Mouse (Mus musculus) lung, embryonic 16.5 days (tissue): Measurements from ENCODE around the gene Gm6096. TPM values are rescaled to one million over a fixed set of nuclear protein-coding genes. Genes with fewer than 3 reads are reported as not detected.

Experiments
- ATAC-seq: fragments of 200-750 bp; cut with Nextera tagmentation; 2 replicates; pipeline ENCODE4 v1.8.0; 2017; ENCODE audit warnings: low read depth, mild to moderate bottlenecking, moderate library complexity
- H3K27ac ChIP-seq: fragments of 300-500 bp; sonication (generic); 2 replicates; pipeline ENCODE4 v1.5.1; 2014; ENCODE audit warnings: mild to moderate bottlenecking, control low read depth, low read length
- H3K27me3 ChIP-seq: fragments of 300-500 bp; sonication (generic); 2 replicates; pipeline ENCODE4 v1.6.1; 2014; ENCODE audit warnings: low read depth, low read length, mixed read lengths; ENCODE audit not compliant: control insufficient read depth, insufficient read depth
- H3K36me3 ChIP-seq: fragments of 300-500 bp; sonication (generic); 2 replicates; pipeline ENCODE4 v1.6.1; 2014; ENCODE audit warnings: low read length; ENCODE audit not compliant: control insufficient read depth, insufficient read depth
- H3K4me1 ChIP-seq: fragments of 300-500 bp; sonication (generic); replicated peaks from 2 replicates; pipeline ENCODE4 v1.6.1; 2014; ENCODE audit warnings: low read length, mixed read lengths; ENCODE audit not compliant: control insufficient read depth, insufficient read depth
- H3K4me2 ChIP-seq: fragments of 300-500 bp; sonication (generic); 2 replicates; pipeline ENCODE4 v1.6.1; 2014; ENCODE audit warnings: low read depth, low read length, control low read depth
- H3K4me3 ChIP-seq: fragments of 300-500 bp; sonication (generic); 2 replicates; pipeline ENCODE4 v1.5.1; 2014; ENCODE audit warnings: mild to moderate bottlenecking, low read length, control low read depth
- H3K9ac ChIP-seq: fragments of 300-500 bp; sonication (generic); 2 replicates; pipeline ENCODE4 v1.6.1; 2014; ENCODE audit warnings: low read length, control low read depth
- H3K9me3 ChIP-seq: fragments of 300-500 bp; sonication (generic); 2 replicates; pipeline ENCODE4 v1.6.1; 2016; ENCODE audit warnings: low read length; ENCODE audit not compliant: control insufficient read depth
- WGBS: fragments of 180-500 bp; shearing (Covaris S2); extraction: QIAGEN DNeasy Blood & Tissue Kit; methylation state at CpG from one replicate; pipeline ENCODE4 v1.1.7; 2014; 5-methylcytosine and 5-hydroxymethylcytosine counted together
- polyA plus RNA-seq: library from polyadenylated mRNA; unstranded; fragments of >200 nt; fragmentation: Nextera tagmentation; extraction: Ambion mirVana; gene quantifications from 2 replicates; pipeline ENCODE4 v1.2.1, GENCODE M21; 2015

Gene Gm6096
- polyA plus RNA-seq, 1 experiment from 2014 or later = not detected

DNA sequence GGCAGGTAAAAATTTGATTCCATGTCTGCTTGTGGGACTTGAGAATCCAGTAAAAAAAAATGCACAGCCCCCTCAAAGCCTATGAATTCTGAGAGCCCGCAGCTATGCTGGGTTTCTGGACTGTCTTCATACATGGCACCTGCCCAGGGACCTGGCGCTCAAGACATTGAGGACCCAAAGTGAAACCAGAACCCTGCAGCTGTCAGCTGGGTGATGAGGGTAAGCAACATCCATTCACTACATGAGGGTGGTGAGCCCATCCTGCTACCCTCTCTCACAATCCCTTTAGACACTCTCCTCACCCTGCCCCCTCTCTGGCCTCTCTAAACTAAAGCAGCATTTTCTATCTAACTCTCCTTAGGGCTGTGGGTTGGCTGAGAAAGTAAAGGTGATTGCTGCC lies 26.8 kb downstream of the Gm6096 start:
- Histone ChIP-seq H3K9ac (no peak overlapping the region), H3K4me2 (no peak overlapping the region), H3K4me3 (no peak overlapping the region), H3K9me3 (no peaks in the 10 kb centered on the region), H3K27ac (no peak overlapping the region), H3K27me3 (no peaks in the 10 kb centered on the region), H3K36me3 (peaks cover 7% of the 10 kb centered on the region), H3K4me1 (no peaks in the 10 kb centered on the region)
- ATAC-seq = no peak
- WGBS = 95% methylated on average over 2 of the region's 2 CpGs

DNA sequence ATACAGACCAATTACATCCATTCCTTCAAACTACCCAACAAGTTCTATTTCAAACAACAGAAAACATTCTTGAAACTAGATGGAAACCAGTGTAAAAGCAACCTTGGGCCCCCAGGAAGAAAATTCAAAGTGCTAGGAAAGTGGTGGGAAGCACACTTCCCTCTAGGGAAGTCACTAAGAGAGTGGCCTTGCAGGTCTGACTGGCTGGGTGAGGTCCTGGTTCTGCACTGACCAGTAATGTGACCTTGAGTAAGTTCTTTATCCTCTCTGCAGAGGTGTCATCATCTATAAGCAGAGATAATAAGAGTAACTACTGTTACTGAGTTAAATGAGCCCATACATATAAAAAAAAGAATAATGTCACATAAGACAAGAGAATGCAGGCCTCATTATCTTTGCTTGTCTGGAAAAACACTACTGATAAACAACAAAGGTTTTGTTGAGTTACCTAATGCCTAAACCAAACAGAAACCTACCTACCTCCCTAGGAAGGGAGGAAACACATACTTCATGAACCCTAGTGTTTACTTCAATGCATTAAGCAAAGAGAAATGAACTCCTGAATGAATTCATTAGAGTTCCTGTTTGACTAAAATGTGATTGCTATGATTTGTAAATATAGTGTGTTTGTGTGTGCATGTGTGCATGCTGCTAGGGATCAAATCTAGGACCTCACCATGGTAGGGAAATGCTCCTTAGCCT lies 39.8 kb downstream of the Gm6096 start:
- H3K9ac ChIP-seq = no peak overlapping the region
- peak overlapping the region; percentile 74 for H3K27ac ChIP-seq
- H3K36me3 ChIP-seq = no peaks in the 10 kb centered on the region
- H3K27me3 ChIP-seq = no peaks in the 10 kb centered on the region
- no peak overlapping the region for H3K4me3 ChIP-seq
- ATAC-seq = 0 out of 2 replicates have a peak, but pooled peaks have one; percentile 15
- no peak overlapping the region for H3K4me2 ChIP-seq
- H3K9me3 ChIP-seq = no peaks in the 10 kb centered on the region
- no peaks in the 10 kb centered on the region for H3K4me1 ChIP-seq

DNA sequence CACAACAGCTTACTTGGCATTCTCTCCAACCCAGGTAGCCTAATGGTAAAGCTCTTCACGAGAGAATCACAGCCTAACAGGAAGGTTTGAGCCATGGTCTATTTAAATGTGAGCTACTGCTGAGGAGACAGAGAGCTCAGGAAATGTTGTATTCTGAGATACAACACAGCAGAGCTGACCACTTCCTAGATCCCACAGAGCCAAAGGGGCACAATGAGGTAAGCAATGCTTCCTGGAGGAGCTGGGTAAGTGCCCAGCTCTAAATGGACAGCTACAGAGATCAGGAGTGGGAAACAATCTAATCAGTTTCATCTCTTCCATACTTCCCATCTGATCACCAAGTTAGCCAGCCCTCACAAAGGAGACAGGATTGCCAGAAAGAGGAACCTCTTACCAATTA lies 40.4 kb downstream of the Gm6096 start:
- no peak overlapping the region for H3K4me3 ChIP-seq
- no peaks in the 10 kb centered on the region for H3K27me3 ChIP-seq
- peak overlapping the region; percentile 74 for H3K27ac ChIP-seq
- 53% methylated on average over 1 of the region's 1 CpGs for WGBS
- no peaks in the 10 kb centered on the region for H3K4me1 ChIP-seq
- H3K9me3 ChIP-seq = no peaks in the 10 kb centered on the region
- H3K36me3 ChIP-seq = no peaks in the 10 kb centered on the region; the same call in 1 of the 2 replicates
- ATAC-seq = peak; percentile 73; the same call in 1 of the 2 replicates
- H3K9ac ChIP-seq = no peak overlapping the region
- no peak overlapping the region for H3K4me2 ChIP-seq

DNA sequence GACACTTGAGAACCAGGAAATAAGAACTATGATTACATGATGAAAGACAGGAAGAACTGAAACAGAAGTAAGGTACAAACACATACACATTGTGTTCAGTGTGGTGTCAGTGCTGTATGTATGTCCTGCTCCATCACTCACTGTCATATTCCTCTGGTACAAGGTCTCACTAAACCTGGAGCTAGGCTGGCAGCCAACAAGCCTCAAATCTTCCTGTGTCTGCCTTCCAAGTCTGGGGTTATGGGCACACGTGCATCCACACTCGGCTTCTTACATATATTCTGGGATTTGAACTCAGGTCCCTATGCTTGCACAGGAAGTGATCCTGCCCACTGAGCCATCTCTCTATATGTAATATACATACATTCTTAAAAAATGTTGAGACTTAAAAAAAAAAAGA lies 41.8 kb downstream of the Gm6096 start:
- no peak overlapping the region for H3K4me2 ChIP-seq
- no peaks in the 10 kb centered on the region for H3K9me3 ChIP-seq
- ATAC-seq = peak; percentile 41; the same call in 1 of the 2 replicates
- no peak overlapping the region for H3K4me3 ChIP-seq
- H3K27ac ChIP-seq = 0 out of 2 replicates have a peak overlapping the region, but pooled peaks have one; percentile 36
- no peaks in the 10 kb centered on the region for H3K27me3 ChIP-seq
- no peaks in the 10 kb centered on the region for H3K4me1 ChIP-seq
- H3K9ac ChIP-seq = no peak overlapping the region
- no peaks in the 10 kb centered on the region; the same call in 1 of the 2 replicates for H3K36me3 ChIP-seq
- 70% methylated on average over 2 of the region's 2 CpGs for WGBS

DNA sequence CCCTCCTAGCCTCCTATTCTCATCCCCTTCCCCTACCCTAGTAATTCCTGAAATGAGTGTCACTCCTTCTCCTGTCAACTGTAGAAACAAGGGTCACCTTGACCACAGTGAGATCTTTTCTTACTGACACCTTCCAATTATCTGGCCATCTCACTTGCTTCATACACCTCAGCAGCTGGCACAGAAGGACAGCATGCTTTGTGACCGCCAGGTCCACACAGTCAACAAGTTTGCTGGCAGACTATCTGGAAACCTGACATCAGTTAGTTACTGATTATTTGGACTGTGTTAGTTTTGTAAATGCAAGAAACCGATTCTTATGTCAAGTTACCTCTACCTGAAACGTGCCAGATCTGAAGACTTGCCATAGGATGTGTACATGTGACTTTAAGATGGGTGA lies 45.3 kb downstream of the Gm6096 start:
- Histone ChIP-seq H3K4me3 (no peak overlapping the region), H3K4me1 (no peaks in the 10 kb centered on the region), H3K9me3 (no peaks in the 10 kb centered on the region), H3K27ac (no peak overlapping the region), H3K4me2 (no peak overlapping the region), H3K9ac (no peak overlapping the region), H3K27me3 (no peaks in the 10 kb centered on the region), H3K36me3 (no peaks in the 10 kb centered on the region; the same call in 1 of the 2 replicates)
- ATAC-seq = no peak
- WGBS = 83% methylated on average over 3 of the region's 3 CpGs

DNA sequence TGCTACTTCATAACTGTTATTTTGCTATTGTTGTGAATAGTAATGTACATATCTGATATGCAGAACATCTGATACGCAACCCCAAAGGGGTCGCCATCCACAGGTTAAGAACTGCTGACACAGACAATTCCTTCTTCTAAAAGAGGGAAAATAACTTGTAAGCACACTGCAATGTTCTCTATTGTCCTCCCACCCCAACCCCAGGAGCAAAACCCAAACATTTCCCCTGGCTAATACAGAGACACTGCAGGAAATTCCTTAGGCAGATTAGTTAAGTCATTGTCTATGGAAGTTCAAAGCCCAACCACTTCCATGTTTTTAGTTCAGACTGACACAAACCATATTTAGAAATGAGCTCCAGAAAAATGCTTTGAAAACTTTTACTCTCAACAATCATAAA lies 48.0 kb downstream of the Gm6096 start:
- no peaks in the 10 kb centered on the region for H3K9me3 ChIP-seq
- H3K27ac ChIP-seq = peak overlapping the region; percentile 20; the same call in 1 of the 2 replicates
- H3K9ac ChIP-seq = no peak overlapping the region
- WGBS = 83% methylated on average over 2 of the region's 2 CpGs
- peaks cover 2% of the 10 kb centered on the region for H3K36me3 ChIP-seq
- H3K4me3 ChIP-seq = no peak overlapping the region
- H3K4me2 ChIP-seq = no peak overlapping the region
- H3K4me1 ChIP-seq = no peaks in the 10 kb centered on the region
- no peaks in the 10 kb centered on the region for H3K27me3 ChIP-seq
- peak; percentile 41; the same call in 1 of the 2 replicates for ATAC-seq

Other genes with a start within 250 kb of the Gm6096 start
- not detected in 2 replicates for gene Scgb2b27, start 237.1 kb upstream of the Gm6096 start, polyA plus RNA-seq
- gene Scgb1b27, start 229.6 kb upstream of the Gm6096 start, polyA plus RNA-seq = not detected in 2 replicates
- not detected in 2 replicates for gene Scgb1b30, start 155.6 kb upstream of the Gm6096 start, polyA plus RNA-seq
- 6.5 and 7.2 TPM in 2 replicates for gene Wtip, start 117.8 kb upstream of the Gm6096 start, polyA plus RNA-seq
- gene Uba2, start 81.4 kb upstream of the Gm6096 start, polyA plus RNA-seq = 192 and 203 TPM in 2 replicates
- 56.2 and 57.2 TPM in 2 replicates for gene Pdcd2l, start 54.4 kb upstream of the Gm6096 start, polyA plus RNA-seq
- gene Gpi1, start 20.7 kb upstream of the Gm6096 start, polyA plus RNA-seq = 252 and 256 TPM in 2 replicates
- gene 4931406P16Rik, start 62.5 kb downstream of the Gm6096 start, polyA plus RNA-seq = 57.6 and 63.8 TPM in 2 replicates
- 88.7 and 92.0 TPM in 2 replicates for gene Lsm14a, start 142.3 kb downstream of the Gm6096 start, polyA plus RNA-seq